Mouse (Mus musculus): ENCODE results near the gene Mpig6b.

DNA sequence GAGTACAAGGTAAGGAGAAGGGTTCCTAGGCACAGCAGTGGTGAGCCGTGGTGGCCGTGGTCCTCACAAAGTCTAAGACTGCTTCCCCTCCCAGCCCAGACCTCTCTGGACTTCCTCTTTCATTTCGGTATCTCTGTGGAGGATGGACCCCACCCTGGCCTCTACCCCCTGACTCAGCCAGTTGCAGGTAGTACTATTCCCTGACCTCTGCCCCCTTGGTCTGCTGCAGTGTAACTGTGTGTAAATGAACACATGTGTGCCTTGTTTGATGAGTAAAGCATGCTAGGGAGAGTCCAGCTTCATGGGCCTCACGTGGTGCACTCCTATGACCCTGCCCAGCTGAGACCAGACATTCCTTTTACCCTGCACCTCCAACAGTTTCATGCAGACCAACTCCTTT lies 42.2 kb downstream of the Mpig6b start:
- TF ChIP-seq MAX (IDR thresholded peaks at IDR 0.05; ENCODE audit: low read depth) (no peak), USF1 (IDR thresholded peaks at IDR 0.05; ENCODE audit: low read depth) (no peak), POLR2A (IDR thresholded peaks at IDR 0.05; ENCODE audit: insufficient read length, low read depth) (no peak), E2F4 (IDR thresholded peaks at IDR 0.05; ENCODE audit: insufficient read depth) (no peak), TCF12 (IDR thresholded peaks at IDR 0.05; ENCODE audit: insufficient read depth, poor library complexity, severe bottlenecking) (no peak), CEBPB (IDR thresholded peaks at IDR 0.05; ENCODE audit: insufficient read depth, poor library complexity, severe bottlenecking) (no peak), TCF3 (IDR thresholded peaks at IDR 0.05; ENCODE audit: insufficient read length, low read depth) (no peak), POLR2AphosphoS2 (IDR thresholded peaks at IDR 0.05; ENCODE audit: insufficient read length, low read depth) (no peak), MYOG (IDR thresholded peaks at IDR 0.05; ENCODE audit: control insufficient read depth in 1 of 3, insufficient read depth in 1 of 3, insufficient read length in 2 of 3, low read depth in 2 of 3) (no peak)
